ENCODE assay signal across 35 mouse cellular contexts in the genomic region with DNA sequence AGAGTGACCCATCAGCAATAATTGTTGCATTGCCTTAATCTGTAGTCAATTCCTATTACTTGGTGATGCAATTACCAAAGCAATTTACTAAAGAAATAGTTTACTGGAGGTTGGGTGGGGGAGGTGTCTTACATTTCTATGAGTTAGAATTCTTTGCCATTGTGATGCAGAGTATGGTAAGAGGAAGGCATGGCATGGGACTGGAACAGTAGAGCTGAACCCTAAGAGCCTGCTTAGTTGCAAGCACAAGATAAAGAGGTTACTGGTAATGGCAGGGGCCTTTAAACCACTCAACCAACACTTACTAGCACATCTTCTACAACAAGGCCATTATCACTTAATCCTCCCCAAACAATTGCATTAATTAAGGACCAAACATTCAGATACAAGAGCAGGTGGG.
"Had no signal": no experiment of that assay in that cellular context is flagged by ENCODE, and none has a peak within 500 bp of the region (broad histone marks: within the 10 kb centered on the region; RNA-seq: fewer than 3 reads in every experiment).

No protein-coding gene starts in this region.

- H3K4me3 ChIP-seq: heart, embryonic 12.5 days; heart, embryonic 13.5 days; heart, embryonic 15.5 days; hindbrain, embryonic 10.5 days; hindbrain, embryonic 12.5 days; hindbrain, embryonic 13.5 days; hindbrain, embryonic 15.5 days; intestine, embryonic 15.5 days; kidney, embryonic 15.5 days; layer of hippocampus, adult 2 months; left cerebral cortex, adult 2 months had no signal

- DNase-seq: heart, postnatal 10 days; heart, postnatal 14 days; heart, postnatal 36 days; heart, postnatal 4 days; kidney, adult 11 months; kidney, adult 18-20 months; kidney, adult 2 months; kidney, adult 8-10 months; kidney, adult 9 months; kidney, postnatal 10 days; kidney, postnatal 14 days; kidney, postnatal 25 days; kidney, postnatal 36 days; kidney, postnatal 4 days; layer of hippocampus, adult 9-11 months; layer of hippocampus, postnatal 36 days had no signal

- H3K9me3 ChIP-seq: heart, embryonic 12.5 days; heart, embryonic 13.5 days; heart, embryonic 15.5 days; hindbrain, embryonic 10.5 days; hindbrain, embryonic 12.5 days; hindbrain, embryonic 13.5 days; hindbrain, embryonic 15.5 days; intestine, embryonic 15.5 days; kidney, embryonic 15.5 days had no signal

- H3K9ac ChIP-seq: heart, embryonic 12.5 days; heart, embryonic 13.5 days; heart, embryonic 15.5 days; hindbrain, embryonic 12.5 days; hindbrain, embryonic 13.5 days; hindbrain, embryonic 14.5 days; hindbrain, embryonic 15.5 days; intestine, embryonic 15.5 days; kidney, embryonic 15.5 days had no signal

- H3K4me2 ChIP-seq: heart, embryonic 11.5 days; heart, embryonic 12.5 days; heart, embryonic 13.5 days; heart, embryonic 15.5 days; hindbrain, embryonic 12.5 days; hindbrain, embryonic 13.5 days; hindbrain, embryonic 14.5 days; hindbrain, embryonic 15.5 days; intestine, embryonic 15.5 days; kidney, embryonic 15.5 days had no signal

- H3K27ac ChIP-seq: heart, embryonic 13.5 days; heart, embryonic 15.5 days; hindbrain, embryonic 10.5 days; hindbrain, embryonic 12.5 days; hindbrain, embryonic 13.5 days; hindbrain, embryonic 14.5 days; hindbrain, embryonic 15.5 days; hindbrain, postnatal 0 days; intestine, embryonic 15.5 days; kidney, embryonic 15.5 days; kidney, postnatal 0 days; layer of hippocampus, adult 2 months; left cerebral cortex, adult 2 months had no signal

- H3K4me1 ChIP-seq: heart, embryonic 12.5 days; heart, embryonic 13.5 days; heart, embryonic 15.5 days; hindbrain, embryonic 10.5 days; hindbrain, embryonic 12.5 days; hindbrain, embryonic 13.5 days; hindbrain, embryonic 15.5 days; intestine, embryonic 15.5 days; kidney, embryonic 15.5 days had no signal

- ATAC-seq: hindbrain, embryonic 16.5 days; hindbrain, postnatal 0 days; inflammation-experienced regulatory T-cells, adult 6 months; intestine, embryonic 15.5 days; intestine, embryonic 16.5 days; intestine, postnatal 0 days had no signal

- H3K27me3 ChIP-seq: heart, embryonic 12.5 days; heart, embryonic 13.5 days; heart, embryonic 15.5 days; hindbrain, embryonic 12.5 days; hindbrain, embryonic 13.5 days; hindbrain, embryonic 15.5 days; intestine, embryonic 15.5 days; kidney, embryonic 15.5 days had no signal

- H3K36me3 ChIP-seq: heart, embryonic 12.5 days; heart, embryonic 13.5 days; heart, embryonic 15.5 days; hindbrain, embryonic 10.5 days; hindbrain, embryonic 12.5 days; hindbrain, embryonic 13.5 days; hindbrain, embryonic 15.5 days; intestine, embryonic 15.5 days; kidney, embryonic 15.5 days had no signal
